Mouse (Mus musculus): Measurements from ENCODE around the gene Slc18a2.

Gene Slc18a2

GRCm38 (mm10) chr19:59276354-59276753, 15.7 kb downstream of the Slc18a2 start:
- peak; percentile 22 for DNase-seq (ENCODE audit: low spot score)

GRCm38 (mm10) chr19:59280841-59281240, 20.1 kb downstream of the Slc18a2 start:
- DNase-seq (ENCODE audit: low spot score) = no peak

GRCm38 (mm10) chr19:59282001-59282400, 21.3 kb downstream of the Slc18a2 start:
- peak; percentile 2 for DNase-seq (ENCODE audit: low spot score)

GRCm38 (mm10) chr19:59289042-59289441, 28.3 kb downstream of the Slc18a2 start:
- no peak for DNase-seq (ENCODE audit: low spot score)

GRCm38 (mm10) chr19:59289811-59290210, 29.1 kb downstream of the Slc18a2 start:
- DNase-seq (ENCODE audit: low spot score) = no peak

DNA sequence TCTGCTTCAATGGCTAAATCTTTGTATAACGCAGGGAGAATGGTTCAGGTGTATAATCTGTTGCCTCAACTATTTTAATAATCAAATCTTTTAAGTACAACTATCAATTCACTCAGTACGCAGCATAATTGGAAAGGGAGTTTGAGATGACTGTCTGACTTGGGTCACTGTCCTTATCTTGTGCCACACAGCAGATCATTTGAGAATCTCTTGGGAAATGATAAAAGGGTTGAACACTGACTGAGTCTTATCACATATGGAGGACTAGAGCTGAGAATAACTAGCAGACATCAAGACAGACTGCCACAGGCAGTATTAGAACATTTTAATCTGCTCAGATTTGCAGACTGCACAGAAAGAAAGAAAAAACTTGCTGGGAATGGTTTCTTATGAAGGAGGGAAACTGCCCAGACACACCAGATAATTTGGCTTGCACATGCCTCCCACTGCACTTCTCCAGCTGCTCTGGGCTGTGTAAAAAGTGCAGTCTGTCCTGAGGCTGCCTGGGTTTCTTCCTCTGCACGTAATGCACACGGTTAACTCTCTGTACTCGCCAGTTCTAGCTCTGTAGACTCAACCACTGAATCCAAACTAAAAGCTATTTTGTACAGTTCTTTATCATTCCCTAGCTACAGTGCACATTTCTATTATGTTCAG, 31.6 kb downstream of the Slc18a2 start:
- DNase-seq (ENCODE audit: low spot score) = no peak

- DNase-seq (ENCODE audit: low spot score) = no peak
These were observed 54.6 kb downstream of the Slc18a2 start for GRCm38 (mm10) chr19:59315308-59315707.

DNA sequence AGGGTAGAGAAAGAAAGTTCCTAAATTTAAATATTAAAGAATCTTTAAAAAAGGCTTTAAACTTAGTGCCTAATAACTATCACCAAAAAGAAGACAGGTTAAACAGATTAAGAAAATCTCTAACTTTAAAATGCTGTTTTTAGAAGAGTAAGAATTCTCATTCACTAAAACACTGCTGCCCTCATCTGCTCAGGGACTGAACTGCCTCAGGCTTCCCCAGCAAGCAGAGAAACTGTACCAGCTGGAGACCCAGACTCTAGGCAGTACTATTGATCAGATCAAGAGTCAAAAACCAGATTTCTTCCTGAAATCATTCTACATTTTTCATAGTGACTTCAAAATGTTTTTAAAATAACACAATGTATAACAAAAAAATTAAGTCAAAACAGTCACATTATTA, 55.9 kb downstream of the Slc18a2 start:
- peak; percentile 34 for DNase-seq (ENCODE audit: low spot score)

- no peak for DNase-seq (ENCODE audit: low spot score)
These were observed 61.3 kb downstream of the Slc18a2 start, which contains the start of gene Rps12-ps3 for GRCm38 (mm10) chr19:59321990-59322389. Gene Rps12-ps3 (plus strand): TSS chr19:59322290.

GRCm38 (mm10) chr19:59330816-59331225, 70.1 kb downstream of the Slc18a2 start:
- DNase-seq (ENCODE audit: low spot score) = no peak

- DNase-seq (ENCODE audit: low spot score) = no peak
These were observed 76.0 kb downstream of the Slc18a2 start for GRCm38 (mm10) chr19:59336655-59337054.

GRCm38 (mm10) chr19:59337872-59338681, 77.4 kb downstream of the Slc18a2 start:
- no peak for DNase-seq (ENCODE audit: low spot score)

- no peak for DNase-seq (ENCODE audit: low spot score)
These were observed 79.2 kb downstream of the Slc18a2 start for GRCm38 (mm10) chr19:59339908-59340307.

GRCm38 (mm10) chr19:59342964-59343363, 82.3 kb downstream of the Slc18a2 start:
- no peak for DNase-seq (ENCODE audit: low spot score)

GRCm38 (mm10) chr19:59344304-59344711, 83.6 kb downstream of the Slc18a2 start:
- DNase-seq (ENCODE audit: low spot score) = peak; percentile 39

DNA sequence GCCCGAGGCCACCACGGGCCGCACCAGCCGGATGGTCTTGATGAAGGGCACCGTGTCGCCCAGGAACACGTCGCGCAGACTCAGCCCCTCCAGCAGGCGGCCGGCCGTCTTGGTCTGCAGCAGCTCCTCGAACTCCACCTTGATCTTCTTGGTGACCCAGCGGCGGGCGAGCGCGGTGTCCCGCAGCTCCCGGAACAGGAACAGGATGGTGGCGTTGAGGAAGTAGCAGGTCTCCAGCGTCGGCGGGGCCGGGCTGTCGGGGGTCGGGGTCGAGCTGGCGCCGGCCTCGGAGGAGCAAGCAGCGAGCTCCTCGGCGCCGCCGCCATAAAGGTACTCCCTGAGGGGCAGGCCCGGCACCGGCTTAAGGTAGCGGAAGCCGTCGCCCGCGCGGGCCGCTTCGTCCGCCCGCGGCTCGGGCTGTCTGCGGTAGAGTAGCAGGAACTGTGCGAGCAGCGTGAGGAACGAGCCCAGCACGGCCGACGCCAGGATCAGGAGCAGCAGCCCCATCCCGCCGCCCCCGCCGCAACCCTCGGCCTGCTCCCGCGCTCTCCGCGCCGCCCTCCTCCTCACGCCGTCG, 84.5 kb downstream of the Slc18a2 start:
- DNase-seq (ENCODE audit: low spot score) = peak; percentile 58
